Mouse (Mus musculus) embryonic facial prominence, embryonic 13.5 days (tissue): ENCODE data around the gene Rce1. TPM values are rescaled to one million over a fixed set of nuclear protein-coding genes. Genes with fewer than 3 reads are reported as not detected.
"Not testable (repeated sequence)": the region's sequence is repeated elsewhere in the genome, so short reads cannot be mapped to it uniquely, and the experiment has no call there.

ENCODE experiments used
- ATAC-seq: fragments of 200-750 bp; cut with Nextera tagmentation; 2 replicates; pipeline ENCODE4 v1.8.0; 2017; ENCODE audit warnings: low read depth; ENCODE audit not compliant: insufficient number of reproducible peaks, insufficient read depth, low FRiP score, low TSS enrichment
- H3K27ac ChIP-seq: fragments of 300-500 bp; sonication (generic); 2 replicates; pipeline ENCODE4 v1.5.1; 2015; ENCODE audit warnings: moderate library complexity, mild to moderate bottlenecking, inconsistent platforms
- H3K27me3 ChIP-seq: fragments of 300-500 bp; sonication (generic); 2 replicates; pipeline ENCODE4 v1.6.1; 2015; ENCODE audit warnings: mild to moderate bottlenecking, inconsistent platforms
- H3K36me3 ChIP-seq: fragments of 300-500 bp; sonication (generic); 2 replicates; pipeline ENCODE4 v1.6.1; 2015; ENCODE audit warnings: mild to moderate bottlenecking, inconsistent platforms
- H3K4me1 ChIP-seq: fragments of 300-500 bp; sonication (generic); 2 replicates; pipeline ENCODE4 v1.6.1; 2015; ENCODE audit warnings: inconsistent platforms
- H3K4me2 ChIP-seq: fragments of 300-500 bp; sonication (generic); 2 replicates; pipeline ENCODE4 v1.6.1; 2015; ENCODE audit warnings: moderate library complexity, mild to moderate bottlenecking, inconsistent platforms
- H3K4me3 ChIP-seq: fragments of 300-500 bp; sonication (generic); 2 replicates; pipeline ENCODE4 v1.5.1; 2015; ENCODE audit warnings: mild to moderate bottlenecking, inconsistent platforms
- H3K9ac ChIP-seq: fragments of 300-500 bp; sonication (generic); 2 replicates; pipeline ENCODE4 v1.6.1; 2015; ENCODE audit warnings: mild to moderate bottlenecking, inconsistent platforms
- H3K9me3 ChIP-seq: fragments of 300-500 bp; sonication (generic); 2 replicates; pipeline ENCODE4 v1.6.1; 2016; ENCODE audit warnings: inconsistent platforms
- WGBS: fragments of 180-500 bp; shearing (Covaris S2); methylation state at CpG from one replicate; pipeline ENCODE4 v1.1.7; 2015; ENCODE audit warnings: mixed read lengths; 5-methylcytosine and 5-hydroxymethylcytosine counted together
- microRNA-seq: library from miRNA; unstranded; fragments of <30 nt; microRNA quantifications from one replicate; pipeline ENCODE4, GENCODE M21; 2016
- polyA plus RNA-seq: library from polyadenylated mRNA; unstranded; fragments of >200 nt; fragmentation: Nextera tagmentation; extraction: Ambion mirVana; gene quantifications from 2 replicates; pipeline ENCODE4 v1.2.1, GENCODE M21; 2015

Gene Rce1
- polyA plus RNA-seq, 1 experiment from 2014 or later: 66.6 TPM

- no peaks in the 10 kb centered on the region for H3K27me3 ChIP-seq
- ATAC-seq: no peak
- WGBS: 73% methylated on average over 3 of the region's 3 CpGs
- H3K4me2 ChIP-seq: no peak overlapping the region
- H3K9ac ChIP-seq: no peak overlapping the region
- H3K9me3 ChIP-seq: no peaks in the 10 kb centered on the region
- H3K36me3 ChIP-seq: no peaks in the 10 kb centered on the region
- no peak overlapping the region for H3K27ac ChIP-seq
- peaks cover 6% of the 10 kb centered on the region for H3K4me1 ChIP-seq
- no peak overlapping the region for H3K4me3 ChIP-seq
These were observed 37.0 kb downstream of the Rce1 start for GRCm38 (mm10) chr19:4588430-4588829.

GRCm38 (mm10) chr19:4587426-4587825 is 38.0 kb downstream of the Rce1 start:
- Histone ChIP-seq H3K36me3 (no peaks in the 10 kb centered on the region), H3K27ac (no peak overlapping the region), H3K9me3 (no peaks in the 10 kb centered on the region), H3K4me2 (no peak overlapping the region), H3K4me1 (peaks cover 3% of the 10 kb centered on the region; the same call in 1 of the 2 replicates), H3K9ac (no peak overlapping the region), H3K27me3 (no peaks in the 10 kb centered on the region), H3K4me3 (no peak overlapping the region)
- ATAC-seq: no peak
- 58% methylated on average over 2 of the region's 2 CpGs for WGBS

GRCm38 (mm10) chr19:4586783-4587182 is 38.7 kb downstream of the Rce1 start:
- H3K9me3 ChIP-seq, H3K9ac ChIP-seq, H3K4me1 ChIP-seq, H3K4me3 ChIP-seq, H3K36me3 ChIP-seq, H3K4me2 ChIP-seq, H3K27me3 ChIP-seq, ATAC-seq, H3K27ac ChIP-seq: not testable (repeated sequence)

- Histone ChIP-seq H3K27ac (no peak overlapping the region), H3K4me1 (no peaks in the 10 kb centered on the region), H3K36me3 (no peaks in the 10 kb centered on the region), H3K27me3 (no peaks in the 10 kb centered on the region), H3K4me2 (no peak overlapping the region), H3K4me3 (no peak overlapping the region), H3K9ac (no peak overlapping the region), H3K9me3 (no peaks in the 10 kb centered on the region)
- no peak for ATAC-seq
- 79% methylated on average over 2 of the region's 2 CpGs for WGBS
These were observed 41.6 kb downstream of the Rce1 start for GRCm38 (mm10) chr19:4583856-4584255.

GRCm38 (mm10) chr19:4579296-4579695 is 46.1 kb downstream of the Rce1 start:
- H3K27me3 ChIP-seq: no peaks in the 10 kb centered on the region
- no peak overlapping the region for H3K4me3 ChIP-seq
- H3K27ac ChIP-seq: no peak overlapping the region
- H3K9ac ChIP-seq: no peak overlapping the region
- H3K36me3 ChIP-seq: no peaks in the 10 kb centered on the region
- no peak overlapping the region for H3K4me2 ChIP-seq
- 79% methylated on average over 5 of the region's 5 CpGs for WGBS
- H3K9me3 ChIP-seq: no peaks in the 10 kb centered on the region
- no peaks in the 10 kb centered on the region for H3K4me1 ChIP-seq
- ATAC-seq: no peak

- WGBS: 53% methylated on average over 2 of the region's 2 CpGs
- H3K9me3 ChIP-seq: no peaks in the 10 kb centered on the region
- H3K4me3 ChIP-seq: no peak overlapping the region
- no peaks in the 10 kb centered on the region for H3K27me3 ChIP-seq
- no peak overlapping the region for H3K27ac ChIP-seq
- H3K4me2 ChIP-seq: no peak overlapping the region
- H3K36me3 ChIP-seq: no peaks in the 10 kb centered on the region
- no peaks in the 10 kb centered on the region for H3K4me1 ChIP-seq
- ATAC-seq: no peak
- H3K9ac ChIP-seq: no peak overlapping the region
These were observed 46.6 kb downstream of the Rce1 start for GRCm38 (mm10) chr19:4578799-4579198.

- 82% methylated on average over 1 of the region's 1 CpGs for WGBS
These were observed 52.2 kb downstream of the Rce1 start for GRCm38 (mm10) chr19:4573241-4573640.

More at GRCm38 (mm10) chr19:4573241-4573640, 52.2 kb downstream of the Rce1 start:
- Histone ChIP-seq H3K9me3 (no peaks in the 10 kb centered on the region), H3K4me2 (no peak overlapping the region), H3K27ac (no peak overlapping the region), H3K9ac (no peak overlapping the region), H3K4me1 (no peaks in the 10 kb centered on the region), H3K27me3 (no peaks in the 10 kb centered on the region), H3K36me3 (no peaks in the 10 kb centered on the region), H3K4me3 (no peak overlapping the region)
- ATAC-seq: no peak

Small RNAs within 50 kb of the gene (microRNA-seq; reads per million reads assigned to microRNA genes)
- not detected for gene Mir6986

Other genes with a start within 250 kb of the Rce1 start
- 53.6 and 59.4 TPM in 2 replicates for gene Kdm2a, start 227.4 kb downstream of the Rce1 start, polyA plus RNA-seq
- gene Rhod, start 186.2 kb downstream of the Rce1 start, polyA plus RNA-seq: 39.2 and 42.7 TPM in 2 replicates
- gene Syt12, start 148.2 kb downstream of the Rce1 start, polyA plus RNA-seq: 2.0 and 2.3 TPM in 2 replicates
- not detected in 2 replicates for gene 2010003K11Rik, start 127.1 kb downstream of the Rce1 start, polyA plus RNA-seq
- gene Pcx, start 115.2 kb downstream of the Rce1 start, polyA plus RNA-seq: 24.8 and 26.3 TPM in 2 replicates
- gene Lrfn4, start 10.0 kb downstream of the Rce1 start, polyA plus RNA-seq: 8.7 and 9.9 TPM in 2 replicates
- gene Gm960, start 73.0 kb upstream of the Rce1 start, polyA plus RNA-seq: 5.2 and 8.0 TPM in 2 replicates
- gene Sptbn2, start 85.5 kb upstream of the Rce1 start, polyA plus RNA-seq: 2.6 and 2.9 TPM in 2 replicates
- gene Rbm4b, start 130.9 kb upstream of the Rce1 start, polyA plus RNA-seq: 107 and 114 TPM in 2 replicates
- gene Rbm4, start 168.3 kb upstream of the Rce1 start, polyA plus RNA-seq: 82.5 and 98.2 TPM in 2 replicates
- 42.5 and 51.4 TPM in 2 replicates for gene Gm21992, start 186.0 kb upstream of the Rce1 start, polyA plus RNA-seq
- 84.7 and 87.6 TPM in 2 replicates for gene Rbm14, start 186.0 kb upstream of the Rce1 start, polyA plus RNA-seq
- 60.9 and 64.3 TPM in 2 replicates for gene Ccs, start 213.7 kb upstream of the Rce1 start, polyA plus RNA-seq
- gene Ccdc87, start 213.7 kb upstream of the Rce1 start, polyA plus RNA-seq: 0.06 and 0.26 TPM in 2 replicates
- 40.4 and 45.8 TPM in 2 replicates for gene Ctsf, start 229.5 kb upstream of the Rce1 start, polyA plus RNA-seq